Mouse (Mus musculus) stomach, embryonic 15.5 days (tissue): ENCODE results near the gene Gins3. TPM values are rescaled to one million over a fixed set of nuclear protein-coding genes. Genes with fewer than 3 reads are reported as not detected.
"Not testable (repeated sequence)": the region's sequence is repeated elsewhere in the genome, so short reads cannot be mapped to it uniquely, and the experiment has no call there.

ENCODE experiments used
- ATAC-seq: fragments of 200-750 bp; cut with Nextera tagmentation; 2 replicates; pipeline ENCODE4 v1.8.0; 2017; ENCODE audit warnings: low read depth, moderate number of reproducible peaks, moderate TSS enrichment; ENCODE audit not compliant: insufficient read depth, low FRiP score
- H3K27ac ChIP-seq: fragments of 300-500 bp; sonication (generic); 2 replicates; pipeline ENCODE4 v1.5.1; 2015; ENCODE audit warnings: mild to moderate bottlenecking, inconsistent platforms
- H3K27me3 ChIP-seq: fragments of 300-500 bp; sonication (generic); replicated peaks from 2 replicates; pipeline ENCODE4 v1.6.1; 2015; ENCODE audit warnings: inconsistent platforms
- H3K36me3 ChIP-seq: fragments of 300-500 bp; sonication (generic); 2 replicates; pipeline ENCODE4 v1.6.1; 2015; ENCODE audit warnings: inconsistent platforms
- H3K4me1 ChIP-seq: fragments of 300-500 bp; sonication (generic); 2 replicates; pipeline ENCODE4 v1.6.1; 2015; ENCODE audit warnings: inconsistent platforms
- H3K4me2 ChIP-seq: fragments of 300-500 bp; sonication (generic); 2 replicates; pipeline ENCODE4 v1.6.1; 2015; ENCODE audit warnings: mild to moderate bottlenecking, inconsistent platforms
- H3K4me3 ChIP-seq: fragments of 300-500 bp; sonication (generic); replicated peaks from 2 replicates; pipeline ENCODE4 v1.5.1; 2015; ENCODE audit warnings: inconsistent platforms
- H3K9ac ChIP-seq: fragments of 300-500 bp; sonication (generic); 2 replicates; pipeline ENCODE4 v1.6.1; 2015; ENCODE audit warnings: inconsistent platforms
- H3K9me3 ChIP-seq: fragments of 300-500 bp; sonication (generic); 2 replicates; pipeline ENCODE4 v1.6.1; 2016; ENCODE audit warnings: inconsistent platforms
- WGBS: fragments of 180-500 bp; shearing (Covaris S2); methylation state at CpG from one replicate; pipeline ENCODE4 v1.1.7; 2015; 5-methylcytosine and 5-hydroxymethylcytosine counted together
- polyA plus RNA-seq: library from polyadenylated mRNA; unstranded; fragments of >200 nt; fragmentation: Nextera tagmentation; extraction: Ambion mirVana; gene quantifications from 2 replicates; pipeline ENCODE4 v1.2.1, GENCODE M21; 2015

Gins3 gene
- polyA plus RNA-seq, 1 experiment from 2014 or later: 16.4 TPM

DNA sequence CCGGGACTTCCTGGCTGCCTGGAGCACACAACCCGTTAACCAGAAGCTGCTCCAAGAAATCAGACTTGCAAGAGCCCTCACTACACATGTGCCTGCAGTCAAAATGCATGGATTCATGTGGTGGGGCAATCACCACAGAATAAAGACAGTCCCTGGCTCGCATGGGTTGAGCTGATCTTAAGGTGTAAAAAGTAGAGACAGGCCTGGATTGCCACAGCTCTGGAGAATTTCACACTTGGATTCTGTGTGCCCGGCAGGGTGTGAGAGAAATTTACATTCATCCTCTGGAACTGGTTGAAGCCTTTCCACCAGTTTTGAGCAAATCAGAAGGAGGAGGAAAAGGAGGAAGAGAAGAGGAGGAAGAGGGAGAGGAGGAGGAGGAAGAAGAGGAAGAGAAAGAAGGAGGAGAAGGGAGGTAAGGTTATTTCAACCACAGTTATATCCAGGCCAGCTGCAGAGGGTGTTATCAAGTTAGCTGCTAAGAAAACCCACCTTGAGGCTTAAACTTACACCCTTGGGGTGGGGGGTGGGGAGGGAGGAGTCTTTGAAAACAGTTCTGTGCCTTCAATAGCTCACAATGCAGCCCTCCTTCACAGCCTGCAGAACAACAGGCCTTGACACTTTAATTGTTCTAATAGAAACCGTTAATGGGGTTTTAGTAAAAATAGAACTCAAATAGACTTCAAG lies 23.2 kb downstream of the Gins3 start:
- no peaks in the 10 kb centered on the region for H3K27me3 ChIP-seq
- H3K4me3 ChIP-seq: no peak overlapping the region
- no peaks in the 10 kb centered on the region for H3K4me1 ChIP-seq
- no peak overlapping the region for H3K27ac ChIP-seq
- H3K4me2 ChIP-seq: no peak overlapping the region
- no peak overlapping the region for H3K9ac ChIP-seq
- no peaks in the 10 kb centered on the region for H3K36me3 ChIP-seq
- ATAC-seq: no peak
- H3K9me3 ChIP-seq: no peaks in the 10 kb centered on the region
- WGBS: 53% methylated on average over 5 of the region's 5 CpGs

DNA sequence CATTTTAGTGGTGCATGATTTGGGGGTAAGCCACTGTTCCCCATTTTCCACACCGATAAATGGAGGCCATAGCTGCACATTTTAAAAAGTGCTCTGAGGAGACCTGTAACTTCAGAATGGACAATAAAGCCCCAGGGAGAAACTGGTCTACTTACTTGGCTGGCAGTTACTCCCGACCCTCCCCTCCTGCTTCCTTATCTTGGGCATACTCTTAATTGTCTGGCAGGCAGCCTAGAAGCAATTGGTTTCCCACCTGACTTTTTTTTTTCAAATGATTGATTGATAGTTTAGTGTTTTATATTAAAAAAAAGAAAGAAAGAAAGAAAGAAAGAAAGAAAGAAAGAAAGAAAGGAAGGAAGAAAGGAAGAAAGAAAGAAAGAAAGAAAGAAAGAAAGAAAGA lies 24.3 kb downstream of the Gins3 start:
- Histone ChIP-seq H3K4me1 (no peaks in the 10 kb centered on the region), H3K36me3 (no peaks in the 10 kb centered on the region), H3K9ac (no peak overlapping the region), H3K4me3 (no peak overlapping the region), H3K4me2 (no peak overlapping the region), H3K27me3 (no peaks in the 10 kb centered on the region), H3K9me3 (no peaks in the 10 kb centered on the region), H3K27ac (no peak overlapping the region)
- ATAC-seq: no peak
- 45% methylated on average over 2 of the region's 2 CpGs for WGBS

DNA sequence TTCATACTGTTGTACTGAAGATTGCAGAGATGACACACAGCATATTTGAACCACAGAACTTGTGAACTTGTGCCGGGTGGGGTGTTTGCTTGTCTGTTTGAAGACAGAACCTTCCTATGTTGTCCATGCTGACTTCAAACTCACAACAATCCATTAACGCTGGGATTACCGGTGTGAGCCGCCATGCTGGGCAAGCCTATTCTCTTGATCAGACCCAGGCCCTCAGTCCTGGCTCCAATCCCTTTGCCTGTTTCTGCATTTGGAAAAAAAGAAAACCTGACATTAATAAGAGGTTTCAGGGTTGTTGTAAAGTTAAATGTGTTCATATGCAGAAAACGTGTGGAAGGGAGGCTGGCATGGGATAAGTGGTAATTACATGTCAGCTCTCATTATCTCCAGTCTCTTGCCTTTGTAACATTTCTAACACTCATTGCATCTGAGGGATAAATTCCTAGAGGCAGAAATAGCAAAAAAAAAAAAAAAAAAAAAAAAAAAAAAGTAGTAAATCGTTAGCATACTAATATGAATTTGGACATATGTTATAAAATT lies 27.2 kb downstream of the Gins3 start:
- 83% methylated on average over 6 of the region's 6 CpGs for WGBS

DNA sequence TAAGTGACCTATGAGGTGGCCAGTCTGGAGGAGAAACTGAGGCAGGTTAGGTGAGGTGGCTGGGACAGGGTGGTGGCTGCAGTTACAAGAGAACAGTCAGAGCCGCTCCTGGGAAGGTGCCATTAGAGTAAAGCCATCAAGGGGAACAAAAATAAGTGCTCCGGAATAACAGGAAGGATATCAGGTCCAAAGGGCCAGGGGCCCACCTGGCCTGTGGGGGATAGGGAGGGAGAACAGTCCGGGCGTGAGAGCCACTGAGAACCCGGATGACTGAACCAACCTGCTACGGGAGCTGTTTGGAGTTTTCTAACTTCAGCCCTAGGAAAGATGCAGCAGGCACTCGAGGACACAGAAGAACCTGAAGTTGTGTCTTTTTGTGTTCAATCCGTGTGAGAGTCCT lies 27.8 kb downstream of the Gins3 start:
- Histone ChIP-seq H3K27ac (no peak overlapping the region), H3K4me1 (no peaks in the 10 kb centered on the region), H3K9me3 (no peaks in the 10 kb centered on the region), H3K27me3 (no peaks in the 10 kb centered on the region), H3K36me3 (no peaks in the 10 kb centered on the region), H3K4me3 (no peak overlapping the region), H3K9ac (no peak overlapping the region), H3K4me2 (no peak overlapping the region)
- WGBS: 73% methylated on average over 8 of the region's 8 CpGs
- no peak for ATAC-seq

More for the DNA sequence above, 27.2 kb downstream of the Gins3 start:
- no peaks in the 10 kb centered on the region for H3K27me3 ChIP-seq
- ATAC-seq: no peak
- H3K36me3 ChIP-seq: no peaks in the 10 kb centered on the region
- H3K4me1 ChIP-seq: no peaks in the 10 kb centered on the region
- no peak overlapping the region for H3K27ac ChIP-seq
- no peak overlapping the region for H3K4me2 ChIP-seq
- no peak overlapping the region for H3K9ac ChIP-seq
- no peak overlapping the region for H3K4me3 ChIP-seq
- H3K9me3 ChIP-seq: no peaks in the 10 kb centered on the region

- WGBS: 84% methylated on average over 6 of the region's 6 CpGs
- Histone ChIP-seq H3K9ac (no peak overlapping the region), H3K27me3 (no peaks in the 10 kb centered on the region), H3K27ac (no peak overlapping the region), H3K36me3 (no peaks in the 10 kb centered on the region), H3K4me1 (no peaks in the 10 kb centered on the region), H3K9me3 (no peaks in the 10 kb centered on the region), H3K4me2 (no peak overlapping the region), H3K4me3 (no peak overlapping the region)
- ATAC-seq: no peak
Observed at GRCm38 (mm10) chr8:95661575-95661974, 28.3 kb downstream of the Gins3 start.

- no peaks in the 10 kb centered on the region for H3K27me3 ChIP-seq
- H3K9ac ChIP-seq: no peak overlapping the region
- no peaks in the 10 kb centered on the region for H3K36me3 ChIP-seq
- ATAC-seq: no peak
- H3K9me3 ChIP-seq: no peaks in the 10 kb centered on the region
- H3K4me1 ChIP-seq: no peaks in the 10 kb centered on the region
- H3K4me3 ChIP-seq: no peak overlapping the region
- WGBS: 71% methylated on average over 7 of the region's 7 CpGs
- H3K27ac ChIP-seq: no peak overlapping the region
- H3K4me2 ChIP-seq: no peak overlapping the region
Observed at GRCm38 (mm10) chr8:95662885-95663598, 29.8 kb downstream of the Gins3 start.

GRCm38 (mm10) chr8:95663599-95663949 lies 30.3 kb downstream of the Gins3 start:
- H3K9me3 ChIP-seq: no peaks in the 10 kb centered on the region
- WGBS: 39% methylated on average over 4 of the region's 4 CpGs
- H3K27me3 ChIP-seq: no peaks in the 10 kb centered on the region
- H3K27ac ChIP-seq: no peak overlapping the region
- H3K36me3 ChIP-seq: no peaks in the 10 kb centered on the region
- no peak overlapping the region for H3K4me2 ChIP-seq
- H3K9ac ChIP-seq: no peak overlapping the region
- peak; percentile 24; the same call in 1 of the 2 replicates for ATAC-seq
- no peaks in the 10 kb centered on the region for H3K4me1 ChIP-seq
- H3K4me3 ChIP-seq: no peak overlapping the region

GRCm38 (mm10) chr8:95665813-95666452 lies 32.7 kb downstream of the Gins3 start:
- H3K4me2 ChIP-seq, H3K27ac ChIP-seq, H3K9ac ChIP-seq, H3K27me3 ChIP-seq, H3K36me3 ChIP-seq, H3K9me3 ChIP-seq, H3K4me3 ChIP-seq, H3K4me1 ChIP-seq, ATAC-seq: not testable (repeated sequence)
- 88% methylated on average over 11 of the region's 11 CpGs for WGBS

DNA sequence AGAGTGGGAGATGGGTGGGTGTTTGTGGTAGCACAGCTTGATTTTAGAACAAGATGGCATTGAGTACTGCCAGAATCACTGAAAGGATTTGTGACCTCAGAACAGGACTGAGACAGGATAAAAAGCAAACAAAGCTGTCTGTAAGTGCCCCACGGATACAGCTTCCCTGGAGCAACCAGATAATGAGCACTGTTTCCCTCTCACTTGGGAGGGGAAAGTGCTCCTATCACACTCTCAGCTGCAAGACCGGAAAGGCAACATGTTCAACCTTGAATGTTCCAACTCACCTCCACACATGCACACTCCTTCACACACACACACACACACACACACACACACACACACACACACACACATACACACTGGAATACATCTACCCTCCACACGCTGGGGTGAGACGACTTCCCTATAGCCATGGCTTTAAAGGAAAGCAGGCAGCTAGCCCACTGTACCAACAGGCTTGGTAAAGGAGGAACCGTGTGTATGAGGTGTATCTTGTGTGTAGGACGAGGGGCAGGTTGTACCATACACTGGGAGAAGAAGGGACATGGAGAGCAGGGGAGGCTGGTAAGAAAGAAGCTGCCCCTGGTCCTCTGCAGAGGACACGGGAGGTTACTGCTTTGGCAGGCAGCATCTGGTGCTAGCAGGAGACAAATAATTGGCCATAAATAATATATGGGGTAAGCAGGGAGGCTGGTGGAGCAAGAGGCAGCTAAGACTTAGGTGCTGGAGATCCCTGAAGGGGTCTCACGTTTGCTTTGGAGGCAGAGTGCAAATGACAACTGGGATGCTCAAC lies 35.1 kb downstream of the Gins3 start:
- Histone ChIP-seq H3K9ac (no peak overlapping the region), H3K36me3 (no peaks in the 10 kb centered on the region), H3K4me2 (no peak overlapping the region), H3K27ac (no peak overlapping the region), H3K27me3 (0 out of 2 replicates have a peak, but pooled peaks cover 4% of the 10 kb centered on the region), H3K4me1 (no peaks in the 10 kb centered on the region), H3K9me3 (no peaks in the 10 kb centered on the region), H3K4me3 (no peak overlapping the region)
- ATAC-seq: 0 out of 2 replicates have a peak, but pooled peaks have one; percentile 12
- WGBS: 46% methylated on average over 8 of the region's 8 CpGs

DNA sequence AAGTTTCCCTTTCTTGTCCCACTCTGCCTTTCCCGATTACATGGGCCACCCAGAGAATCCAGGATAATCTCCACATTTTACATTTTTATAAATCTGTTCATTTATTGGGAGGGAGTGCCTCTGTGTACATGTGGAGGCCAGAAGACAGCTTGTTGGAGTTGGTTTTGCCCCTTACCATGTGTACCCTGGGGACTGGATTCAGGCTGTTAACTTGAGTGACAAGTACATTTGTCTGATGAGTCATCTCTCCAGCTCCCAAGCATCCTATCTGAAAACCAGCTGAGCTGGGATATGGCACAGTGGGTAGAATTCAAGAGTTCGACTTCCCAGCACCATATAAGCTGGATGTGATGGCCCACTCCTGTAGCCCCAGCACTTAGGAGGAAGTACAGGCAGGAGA lies 36.7 kb downstream of the Gins3 start:
- H3K36me3 ChIP-seq: no peaks in the 10 kb centered on the region
- no peaks in the 10 kb centered on the region for H3K4me1 ChIP-seq
- no peak overlapping the region for H3K9ac ChIP-seq
- WGBS: 83% methylated on average over 2 of the region's 2 CpGs
- no peak overlapping the region for H3K27ac ChIP-seq
- no peak for ATAC-seq
- H3K4me3 ChIP-seq: no peak overlapping the region
- H3K27me3 ChIP-seq: 0 out of 2 replicates have a peak, but pooled peaks cover 14% of the 10 kb centered on the region
- H3K4me2 ChIP-seq: no peak overlapping the region
- no peaks in the 10 kb centered on the region for H3K9me3 ChIP-seq

DNA sequence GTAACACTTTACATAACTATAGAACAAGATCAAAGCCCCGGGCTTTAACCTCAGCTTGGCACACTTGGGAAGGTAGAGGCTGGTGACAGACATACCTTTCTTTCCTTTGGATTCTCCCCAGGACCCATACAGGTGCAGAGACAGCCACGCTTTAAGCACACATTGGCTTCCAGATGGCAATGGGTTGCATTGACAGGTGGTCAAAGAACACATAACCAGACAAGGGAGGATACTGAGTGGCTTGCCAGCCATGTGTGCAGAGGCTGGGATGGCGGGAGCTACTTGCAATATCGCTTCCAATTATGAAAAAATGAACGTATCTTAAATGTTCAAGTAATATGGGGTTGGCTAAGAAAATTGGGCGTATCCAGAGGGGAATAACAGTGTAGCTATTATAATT lies 38.6 kb downstream of the Gins3 start:
- Histone ChIP-seq H3K9me3 (no peaks in the 10 kb centered on the region), H3K27ac (no peak overlapping the region), H3K9ac (no peak overlapping the region), H3K4me1 (no peaks in the 10 kb centered on the region), H3K4me2 (no peak overlapping the region), H3K4me3 (no peak overlapping the region), H3K27me3 (peaks cover 31% of the 10 kb centered on the region), H3K36me3 (no peaks in the 10 kb centered on the region)
- no peak for ATAC-seq
- WGBS: 84% methylated on average over 6 of the region's 6 CpGs
